8 mouse cellular contexts compared by ENCODE assay signal in genomic region chr14:75786868-75787793, GRCm38 (mm10). TPM values are rescaled to one million over a fixed set of nuclear protein-coding genes. Genes with fewer than 3 reads are reported as not detected.
A peak's percentile ranks its signal among the peaks of the same experiment; 100 is the strongest.
DNase-seq lines count a peak whose midpoint lies in the region; ATAC-seq lines count a peak whose summit lies in the region.

Slc25a30 (minus strand) TSS chr14:75787037.

- peak within 1 kb of the TSS; percentile 71 for H3K4me3 ChIP-seq in embryonic facial prominence, embryonic 13.5 days
- peak within 1 kb of the TSS; percentile 72 for H3K4me3 ChIP-seq in limb, embryonic 13.5 days
- H3K4me3 ChIP-seq in midbrain, embryonic 16.5 days (ENCODE audit: low read depth, low read length), result peak within 1 kb of the TSS; percentile 82

- H3K36me3 ChIP-seq in embryonic facial prominence, embryonic 13.5 days, result no peaks in the 10 kb centered on the region
- H3K36me3 ChIP-seq in limb, embryonic 13.5 days, result no peaks in the 10 kb centered on the region
- H3K36me3 ChIP-seq in midbrain, embryonic 16.5 days (ENCODE audit: control insufficient read depth, insufficient read depth, low read length), result no peaks in the 10 kb centered on the region

- H3K4me2 ChIP-seq in embryonic facial prominence, embryonic 13.5 days, result peak within 1 kb of the TSS; percentile 80
- H3K4me2 ChIP-seq in limb, embryonic 13.5 days (replicated peaks), result peak within 1 kb of the TSS; percentile 85
- H3K4me2 ChIP-seq in midbrain, embryonic 16.5 days (ENCODE audit: low read length), result peak within 1 kb of the TSS; percentile 72

- no peaks in the 10 kb centered on the region for H3K9me3 ChIP-seq in embryonic facial prominence, embryonic 13.5 days
- H3K9me3 ChIP-seq in limb, embryonic 13.5 days, result no peaks in the 10 kb centered on the region
- H3K9me3 ChIP-seq in midbrain, embryonic 16.5 days (replicated peaks; ENCODE audit: control insufficient read depth, low read length, poor library complexity, severe bottlenecking), result no peaks in the 10 kb centered on the region

- H3K9ac ChIP-seq in embryonic facial prominence, embryonic 13.5 days, result peak within 1 kb of the TSS; percentile 77
- peak within 1 kb of the TSS; percentile 78 for H3K9ac ChIP-seq in limb, embryonic 13.5 days
- H3K9ac ChIP-seq in midbrain, embryonic 16.5 days (ENCODE audit: low read depth, low read length), result peak within 1 kb of the TSS; percentile 91

- H3K4me1 ChIP-seq in embryonic facial prominence, embryonic 13.5 days, result peaks cover 9% of the 10 kb centered on the region
- H3K4me1 ChIP-seq in limb, embryonic 13.5 days, result 0 out of 2 replicates have a peak, but pooled peaks cover 3% of the 10 kb centered on the region
- peaks cover 5% of the 10 kb centered on the region; the same call in 1 of the 2 replicates for H3K4me1 ChIP-seq in midbrain, embryonic 16.5 days (ENCODE audit: control insufficient read depth, insufficient read depth, low read length)

- H3K27ac ChIP-seq in embryonic facial prominence, embryonic 13.5 days, result peak within 1 kb of the TSS; percentile 62; the same call in 1 of the 2 replicates
- peak within 1 kb of the TSS; percentile 58; the same call in 1 of the 2 replicates for H3K27ac ChIP-seq in limb, embryonic 13.5 days
- H3K27ac ChIP-seq in midbrain, embryonic 16.5 days (ENCODE audit: low read length), result peak within 1 kb of the TSS; percentile 93

- peak; percentile 95 for DNase-seq in 3134 (ENCODE audit: extremely low read depth, insufficient read length, low spot score)
- peak; percentile 99 for DNase-seq in adrenal gland, postnatal 36 days
- DNase-seq in heart, adult 18-20 months, result peak; percentile 98 to 99
- DNase-seq in kidney, adult 8-10 months, result peak; percentile 98 to 99
- DNase-seq in spleen, postnatal 10 days (ENCODE audit: low spot score in 2 of 2), result peak; percentile 94 to 99

- peaks cover 27% of the 10 kb centered on the region for H3K27me3 ChIP-seq in embryonic facial prominence, embryonic 13.5 days
- peaks cover 29% of the 10 kb centered on the region for H3K27me3 ChIP-seq in limb, embryonic 13.5 days
- peaks cover 7% of the 10 kb centered on the region for H3K27me3 ChIP-seq in midbrain, embryonic 16.5 days (ENCODE audit: control insufficient read depth, insufficient read depth, low read depth, low read length)

- WGBS in embryonic facial prominence, embryonic 13.5 days, result 6% methylated on average over 51 of the region's 51 CpGs
- WGBS in limb, embryonic 13.5 days, result 6% methylated on average over 51 of the region's 51 CpGs
- WGBS in midbrain, embryonic 16.5 days, result 8% methylated on average over 49 of the region's 51 CpGs

- ATAC-seq in embryonic facial prominence, embryonic 13.5 days (ENCODE audit: insufficient number of reproducible peaks, insufficient read depth, low FRiP score, low TSS enrichment, low read depth), result peak; percentile 97
- peak; percentile 99 for ATAC-seq in limb, embryonic 13.5 days (ENCODE audit: low FRiP score, low read depth)
- ATAC-seq in midbrain, embryonic 16.5 days, result peak; percentile 99

RNA-seq across cellular contexts. Expression of gene Slc25a30, which starts in this region (rescaled TPM):
- 100 to 1,000 TPM; 206 to 215 TPM for total RNA-seq in adrenal gland, postnatal 36 days (2021)
- 4.8 and 5.8 TPM in 2 replicates for polyA plus RNA-seq in embryonic facial prominence, embryonic 13.5 days (2015; fragmentation: Nextera tagmentation; extraction: Ambion mirVana)
- 10 to 100 TPM; 16.6 to 18.5 TPM for total RNA-seq in heart, adult 18-20 months (2021)
- 4.9 and 5.3 TPM in 2 replicates for polyA plus RNA-seq in limb, embryonic 13.5 days (2015; fragmentation: Nextera tagmentation; extraction: Ambion mirVana)
- 8.9 and 11.0 TPM in 2 replicates for polyA plus RNA-seq in midbrain, embryonic 16.5 days (2015; fragmentation: Nextera tagmentation; extraction: Ambion mirVana)

Comparison
In these comparisons a context has a peak if more than half of its experiments do, and no peak if none do; other contexts are left out.
1. Peak in every context shown above with its lines: DNase-seq, ATAC-seq, H3K4me3 ChIP-seq and H3K27ac ChIP-seq.
2. RNA of gene Slc25a30 (total RNA-seq): 206 to 215 TPM in adrenal gland, postnatal 36 days; 16.6 to 18.5 TPM in heart, adult 18-20 months; every median in the first group is over 10 times any median in the second.